Mouse (Mus musculus) urinary bladder, postnatal 0 days (tissue): ENCODE data around the gene Exosc7. TPM values are rescaled to one million over a fixed set of nuclear protein-coding genes. Genes with fewer than 3 reads are reported as not detected.

Source experiments
- polyA plus RNA-seq: library from polyadenylated mRNA; unstranded; fragments of >200 nt; fragmentation: Nextera tagmentation; extraction: Ambion mirVana; gene quantifications from 2 replicates; pipeline ENCODE4 v1.2.1, GENCODE M21; 2015

Exosc7 gene
- 61.2 and 63.7 TPM in 2 replicates for polyA plus RNA-seq

GRCm38 (mm10) chr9:123112805-123113521, at the start of gene Exosc7, which contains the start of gene Zdhhc3:
TSS of gene Exosc7 (plus strand) at chr9:123113215.
TSS of gene Zdhhc3 (minus strand) at chr9:123113205.

GRCm38 (mm10) chr9:123150241-123151020, 37.4 kb downstream of the Exosc7 start, which contains the start of gene Clec3b:
TSS of gene Clec3b (plus strand) at chr9:123150946.

Other genes starting within 250 kb of the Exosc7 start
- 20.4 and 22.2 TPM in 2 replicates for gene Zfp445, start 247.2 kb upstream of the Exosc7 start, polyA plus RNA-seq
- 1.8 and 2.4 TPM in 2 replicates for gene Zkscan7, start 227.5 kb upstream of the Exosc7 start, polyA plus RNA-seq
- 7.3 and 7.6 TPM in 2 replicates for gene Zfp105, start 190.1 kb upstream of the Exosc7 start, polyA plus RNA-seq
- gene 1110059G10Rik, start 162.2 kb upstream of the Exosc7 start, polyA plus RNA-seq: 25.8 and 26.8 TPM in 2 replicates
- gene Kif15, start 162.2 kb upstream of the Exosc7 start, polyA plus RNA-seq: 8.3 and 10.6 TPM in 2 replicates
- 34.6 and 36.0 TPM in 2 replicates for gene Tmem42, start 91.9 kb upstream of the Exosc7 start, polyA plus RNA-seq
- 0.18 and 0.24 TPM in 2 replicates for gene Tgm4, start 78.5 kb upstream of the Exosc7 start, polyA plus RNA-seq
- gene Zdhhc3, start within 50 bp of the Exosc7 start, polyA plus RNA-seq: 61.6 and 68.0 TPM in 2 replicates
- gene Clec3b, start 37.7 kb downstream of the Exosc7 start, polyA plus RNA-seq: 82.6 and 90.1 TPM in 2 replicates
- 8.4 and 8.6 TPM in 2 replicates for gene Cdcp1, start 102.8 kb downstream of the Exosc7 start, polyA plus RNA-seq
- 50.9 and 57.6 TPM in 2 replicates for gene Tmem158, start 147.5 kb downstream of the Exosc7 start, polyA plus RNA-seq